Comparison of ENCODE assay signal across 8 mouse cellular contexts in genomic region chr8:94600478-94600877, GRCm38 (mm10). TPM values are rescaled to one million over a fixed set of nuclear protein-coding genes. Genes with fewer than 3 reads are reported as not detected.
DNase-seq lines count a peak whose midpoint lies in the region; ATAC-seq and TF ChIP-seq lines count a peak whose summit lies in the region.

No protein-coding gene starts in this region.

- H3K4me2 ChIP-seq in limb, embryonic 15.5 days: peak overlapping the region; percentile 81
- peak overlapping the region; percentile 78 for H3K4me2 ChIP-seq in stomach, postnatal 0 days (replicated peaks; ENCODE audit: low read depth)

- TF ChIP-seq POLR2A in thymus, adult 2 months (IDR thresholded peaks at IDR 0.05; ENCODE audit: control insufficient read depth, extremely low read depth, insufficient read depth, low read length, poor library complexity): no peak

- no peaks in the 10 kb centered on the region for H3K27me3 ChIP-seq in thymus, adult 2 months (ENCODE audit: control insufficient read depth, insufficient read depth, low read length)
- no peaks in the 10 kb centered on the region for H3K27me3 ChIP-seq in limb, embryonic 15.5 days
- no peaks in the 10 kb centered on the region for H3K27me3 ChIP-seq in stomach, postnatal 0 days (ENCODE audit: control insufficient read depth, insufficient read depth, low read length)

- H3K4me1 ChIP-seq in thymus, adult 2 months (replicated peaks; ENCODE audit: control insufficient read depth, insufficient read depth, low read length): peaks cover 9% of the 10 kb centered on the region; the same call in 1 of the 2 replicates
- peaks cover 21% of the 10 kb centered on the region for H3K4me1 ChIP-seq in limb, embryonic 15.5 days
- H3K4me1 ChIP-seq in stomach, postnatal 0 days (replicated peaks; ENCODE audit: control insufficient read depth, insufficient read depth): no peaks in the 10 kb centered on the region

- no peaks in the 10 kb centered on the region for H3K9me3 ChIP-seq in limb, embryonic 15.5 days
- H3K9me3 ChIP-seq in stomach, postnatal 0 days (ENCODE audit: control insufficient read depth, low read length): no peaks in the 10 kb centered on the region

- no peak for ATAC-seq in limb, embryonic 15.5 days (ENCODE audit: insufficient number of reproducible peaks, low FRiP score, low TSS enrichment, low read depth)
- ATAC-seq in stomach, postnatal 0 days (ENCODE audit: low FRiP score, low TSS enrichment): no peak

- no peak for TF ChIP-seq EP300 in stomach, postnatal 0 days (optimal IDR thresholded peaks at IDR 0.05)

- H3K4me3 ChIP-seq in thymus, adult 2 months (ENCODE audit: control insufficient read depth, insufficient read depth, low read length): peak overlapping the region; percentile 70
- peak overlapping the region; percentile 85 for H3K4me3 ChIP-seq in limb, embryonic 15.5 days
- peak overlapping the region; percentile 100 for H3K4me3 ChIP-seq in stomach, postnatal 0 days (ENCODE audit: low read depth, low read length)

- no peaks in the 10 kb centered on the region for H3K36me3 ChIP-seq in thymus, adult 2 months (ENCODE audit: control insufficient read depth, insufficient read depth, low read length)
- no peaks in the 10 kb centered on the region; the same call in 1 of the 2 replicates for H3K36me3 ChIP-seq in limb, embryonic 15.5 days
- H3K36me3 ChIP-seq in stomach, postnatal 0 days (ENCODE audit: control insufficient read depth, insufficient read depth, low read length): no peaks in the 10 kb centered on the region

- peak overlapping the region; percentile 88 for H3K9ac ChIP-seq in limb, embryonic 15.5 days
- peak overlapping the region; percentile 97 for H3K9ac ChIP-seq in stomach, postnatal 0 days (ENCODE audit: low read length)

- TF ChIP-seq CTCF in thymus, adult 2 months (IDR thresholded peaks at IDR 0.05; ENCODE audit: borderline replicate concordance, control insufficient read depth, extremely low read depth, insufficient read depth, low read length, poor library complexity): no peak
- TF ChIP-seq CTCF in stomach, postnatal 0 days (IDR thresholded peaks at IDR 0.05; ENCODE audit: low read depth): no peak

- peak; percentile 4 for DNase-seq in embryo, embryonic 9.5 days (ENCODE audit: extremely low spot score)
- DNase-seq in embryo, embryonic 11 days: no peak
- DNase-seq in thymus, adult 2 months: no peak
- DNase-seq in thymus, postnatal 25 days: no peak
- DNase-seq in stomach, postnatal 0 days (ENCODE audit: low spot score): no peak
- DNase-seq in adrenal gland, postnatal 36 days: no peak
- no peak for DNase-seq in kidney, adult 11 months

- H3K27ac ChIP-seq in thymus, adult 2 months (ENCODE audit: control insufficient read depth, insufficient read depth, low read length): no peak overlapping the region
- H3K27ac ChIP-seq in limb, embryonic 15.5 days: peak overlapping the region; percentile 94; the same call in 1 of the 2 replicates
- peak overlapping the region; percentile 98; the same call in 1 of the 2 replicates for H3K27ac ChIP-seq in stomach, postnatal 0 days (replicated peaks)

- WGBS in thymus, adult 2 months: 16% methylated on average over 5 of the region's 5 CpGs
- 10% methylated on average over 5 of the region's 5 CpGs for WGBS in limb, embryonic 15.5 days
- 9% methylated on average over 5 of the region's 5 CpGs for WGBS in stomach, postnatal 0 days

RNA-seq across cellular contexts. Expression of gene Rspry1, which starts 1.3 kb away (rescaled TPM):
- polyA plus RNA-seq in thymus, adult 2 months (2012; rRNA removed): 13.6 and 14.9 TPM in 2 replicates
- 35.3 and 36.7 TPM in 2 replicates for polyA plus RNA-seq in limb, embryonic 15.5 days (2015; fragmentation: Nextera tagmentation; extraction: Ambion mirVana)
- 15.2 and 16.1 TPM in 2 replicates for polyA plus RNA-seq in stomach, postnatal 0 days (2015; fragmentation: Nextera tagmentation; extraction: Ambion mirVana)
- total RNA-seq in adrenal gland, postnatal 36 days (2021): 10 to 100 TPM; 22.3 to 22.5 TPM

RNA-seq across cellular contexts. Expression of gene Fam192a, which starts 1.3 kb away (rescaled TPM):
- 28.3 and 31.5 TPM in 2 replicates for polyA plus RNA-seq in thymus, adult 2 months (2012; rRNA removed)
- 61.9 and 64.4 TPM in 2 replicates for polyA plus RNA-seq in limb, embryonic 15.5 days (2015; fragmentation: Nextera tagmentation; extraction: Ambion mirVana)
- 42.0 and 44.7 TPM in 2 replicates for polyA plus RNA-seq in stomach, postnatal 0 days (2015; fragmentation: Nextera tagmentation; extraction: Ambion mirVana)
- 10 to 100 TPM; 32.0 to 33.2 TPM for total RNA-seq in adrenal gland, postnatal 36 days (2021)
